Mouse (Mus musculus) liver, adult 2 months (tissue): ENCODE results near the gene Rasip1. TPM values are rescaled to one million over a fixed set of nuclear protein-coding genes. Genes with fewer than 3 reads are reported as not detected.
A peak's percentile ranks its signal among the peaks of the same experiment; 100 is the strongest.

Source experiments
- DNase-seq: peaks from one replicate; pipeline ENCODE4 v3.0.0-alpha.2; 2011; ENCODE audit warnings: low read depth, low spot score; ENCODE audit errors: extremely low read depth
- H3K27ac ChIP-seq: fragments of 200-500 bp; replicated peaks from 2 replicates; pipeline ENCODE4 v1.5.1; 2012; ENCODE audit warnings: low read depth, mild to moderate bottlenecking, control low read depth, inconsistent platforms, low read length; ENCODE audit not compliant: insufficient read depth
- H3K27me3 ChIP-seq: fragments of 200-500 bp; 2 replicates; pipeline ENCODE4 v1.6.1; 2012; ENCODE audit warnings: mild to moderate bottlenecking, moderate library complexity, low read length, inconsistent platforms; ENCODE audit not compliant: control insufficient read depth, insufficient read depth
- H3K36me3 ChIP-seq: fragments of 200-500 bp; 2 replicates; pipeline ENCODE4 v1.6.1; 2012; ENCODE audit warnings: low read length, inconsistent platforms; ENCODE audit not compliant: control insufficient read depth, insufficient read depth
- H3K4me1 ChIP-seq: fragments of 200-500 bp; 2 replicates; pipeline ENCODE4 v1.6.1; 2011; ENCODE audit warnings: low read length; ENCODE audit not compliant: control insufficient read depth, insufficient read depth
- H3K4me3 ChIP-seq: fragments of 200-500 bp; 2 replicates; pipeline ENCODE4 v1.5.1; 2011; ENCODE audit warnings: low read depth, mild to moderate bottlenecking, control low read depth, low read length, moderate library complexity; ENCODE audit not compliant: insufficient read depth
- H3K79me2 ChIP-seq: fragments of 200-500 bp; 2 replicates; pipeline ENCODE4 v1.6.1; 2012; ENCODE audit warnings: inconsistent platforms, mild to moderate bottlenecking, low read length, moderate library complexity; ENCODE audit not compliant: control insufficient read depth, insufficient read depth
- H3K9ac ChIP-seq: fragments of 200-500 bp; 2 replicates; pipeline ENCODE4 v1.6.1; 2012; ENCODE audit warnings: low read depth, mild to moderate bottlenecking, control low read depth, inconsistent platforms, low read length
- CTCF ChIP-seq: fragments of 200-500 bp; IDR thresholded peaks from 2 replicates; pipeline ENCODE4 v1.5.1; 2011; ENCODE audit warnings: low read depth, low read length, control low read depth
- POLR2A ChIP-seq: fragments of 200-500 bp; IDR thresholded peaks from 2 replicates; pipeline ENCODE4 v1.6.1; 2011; ENCODE audit warnings: low read length, control low read depth; ENCODE audit not compliant: insufficient read depth; ENCODE audit errors: extremely low read depth
- WGBS: fragments of 180-500 bp; shearing (Covaris S2); methylation state at CpG from one replicate; pipeline ENCODE4 v1.1.7; 2018; 5-methylcytosine and 5-hydroxymethylcytosine counted together
- polyA plus RNA-seq: library from polyadenylated mRNA; depleted of rRNA; stranded (reverse); fragments of >200 nt; gene quantifications from 2 replicates; pipeline ENCODE4 v1.2.3, GENCODE M21; 2012
- total RNA-seq: library from RNA; depleted of rRNA; stranded (reverse); fragments of >200 nt; gene quantifications from 2 replicates; pipeline ENCODE4 v1.2.3, GENCODE M21; 2014

Rasip1 gene
- total and polyA plus RNA-seq, 2 experiments = 2.3 to 5.1 TPM

DNA sequence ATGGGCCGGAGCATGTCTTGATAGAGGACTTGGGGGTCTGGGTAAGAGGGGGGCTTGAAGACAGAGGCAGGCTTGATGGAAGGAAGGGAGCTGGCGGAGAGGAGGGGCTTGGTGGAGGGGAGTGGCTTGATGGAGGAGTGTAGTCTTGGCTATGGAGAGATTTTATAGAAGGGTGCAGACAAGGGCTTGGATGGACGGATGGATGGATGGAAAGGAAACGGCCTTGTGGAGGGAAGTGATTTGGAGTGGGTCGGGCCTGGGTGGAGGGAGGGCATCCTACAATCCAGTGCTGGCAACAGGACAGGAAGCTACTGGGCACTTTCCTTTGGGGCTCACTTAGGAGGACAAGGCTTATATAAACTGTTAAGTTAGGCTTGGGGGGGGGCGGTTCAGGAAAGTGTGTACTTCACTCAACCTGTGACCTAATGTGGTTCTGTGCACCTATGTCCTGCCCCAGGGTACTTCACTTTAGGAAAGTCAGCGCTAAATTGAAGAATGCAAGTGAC, 664 bp upstream of the Rasip1 start:
- H3K9ac ChIP-seq = no peak overlapping the region; the same call in 1 of the 2 replicates
- H3K79me2 ChIP-seq = no peaks in the 10 kb centered on the region
- no peaks in the 10 kb centered on the region for H3K27me3 ChIP-seq
- 89% methylated on average over 7 of the region's 7 CpGs for WGBS
- no peak overlapping the region; the same call in 1 of the 2 replicates for H3K4me3 ChIP-seq
- H3K4me1 ChIP-seq = no peaks in the 10 kb centered on the region
- no peak for TF ChIP-seq POLR2A
- TF ChIP-seq CTCF = no peak
- peak overlapping the region; percentile 52 for H3K27ac ChIP-seq
- no peaks in the 10 kb centered on the region for H3K36me3 ChIP-seq
- no peak for DNase-seq

DNA sequence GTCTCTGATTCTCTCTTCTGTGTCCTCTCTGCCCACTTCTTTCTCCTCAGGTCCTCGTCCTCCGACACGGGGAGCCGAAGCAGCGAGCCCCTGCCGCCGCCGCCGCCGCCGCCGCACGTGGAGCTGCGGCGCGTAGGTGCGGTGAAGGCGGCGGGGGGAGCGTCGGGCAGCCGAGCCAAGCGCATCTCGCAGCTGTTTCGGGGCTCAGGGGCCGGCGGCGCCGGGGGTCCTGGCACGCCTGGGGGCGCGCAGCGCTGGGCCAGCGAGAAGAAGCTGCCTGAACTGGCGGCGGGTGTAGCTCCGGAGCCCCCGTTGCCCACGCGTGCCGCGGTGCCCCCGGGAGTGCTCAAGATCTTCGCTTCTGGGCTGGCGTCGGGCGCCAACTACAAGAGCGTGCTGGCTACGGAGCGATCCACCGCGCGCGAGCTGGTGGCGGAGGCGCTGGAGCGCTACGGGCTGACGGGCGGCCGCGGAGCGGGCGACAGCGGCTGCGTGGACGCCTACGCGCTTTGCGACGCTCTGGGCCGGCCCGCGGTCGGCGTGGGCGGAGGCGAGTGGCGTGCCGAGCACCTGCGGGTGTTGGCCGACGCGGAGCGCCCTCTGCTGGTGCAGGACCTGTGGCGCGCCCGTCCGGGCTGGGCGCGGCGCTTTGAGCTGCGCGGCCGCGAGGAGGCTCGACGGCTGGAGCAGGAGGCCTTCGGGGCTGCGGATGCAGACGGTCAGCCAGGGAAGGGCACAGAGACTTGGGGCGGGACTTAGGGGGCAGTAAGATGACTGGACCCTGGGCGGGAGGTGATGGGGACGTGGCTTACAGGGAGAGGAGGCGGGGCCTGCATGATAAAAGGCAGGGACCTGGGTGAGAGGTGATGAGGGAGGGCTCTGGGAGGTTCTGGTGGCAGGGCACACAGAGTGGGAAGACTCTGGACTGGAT, 1.3 kb downstream of the Rasip1 start:
- Histone ChIP-seq H3K4me1 (no peaks in the 10 kb centered on the region), H3K4me3 (peak overlapping the region; percentile 81), H3K36me3 (no peaks in the 10 kb centered on the region), H3K9ac (peak overlapping the region; percentile 96), H3K27me3 (peaks cover 5% of the 10 kb centered on the region; the same call in 1 of the 2 replicates), H3K79me2 (no peaks in the 10 kb centered on the region), H3K27ac (peak overlapping the region; percentile 29)
- TF ChIP-seq POLR2A (0 out of 2 replicates have a peak, but pooled peaks have one; percentile 39), CTCF (peak; percentile 89)
- DNase-seq = peak; percentile 58
- 1% methylated on average over 89 of the region's 105 CpGs for WGBS

DNA sequence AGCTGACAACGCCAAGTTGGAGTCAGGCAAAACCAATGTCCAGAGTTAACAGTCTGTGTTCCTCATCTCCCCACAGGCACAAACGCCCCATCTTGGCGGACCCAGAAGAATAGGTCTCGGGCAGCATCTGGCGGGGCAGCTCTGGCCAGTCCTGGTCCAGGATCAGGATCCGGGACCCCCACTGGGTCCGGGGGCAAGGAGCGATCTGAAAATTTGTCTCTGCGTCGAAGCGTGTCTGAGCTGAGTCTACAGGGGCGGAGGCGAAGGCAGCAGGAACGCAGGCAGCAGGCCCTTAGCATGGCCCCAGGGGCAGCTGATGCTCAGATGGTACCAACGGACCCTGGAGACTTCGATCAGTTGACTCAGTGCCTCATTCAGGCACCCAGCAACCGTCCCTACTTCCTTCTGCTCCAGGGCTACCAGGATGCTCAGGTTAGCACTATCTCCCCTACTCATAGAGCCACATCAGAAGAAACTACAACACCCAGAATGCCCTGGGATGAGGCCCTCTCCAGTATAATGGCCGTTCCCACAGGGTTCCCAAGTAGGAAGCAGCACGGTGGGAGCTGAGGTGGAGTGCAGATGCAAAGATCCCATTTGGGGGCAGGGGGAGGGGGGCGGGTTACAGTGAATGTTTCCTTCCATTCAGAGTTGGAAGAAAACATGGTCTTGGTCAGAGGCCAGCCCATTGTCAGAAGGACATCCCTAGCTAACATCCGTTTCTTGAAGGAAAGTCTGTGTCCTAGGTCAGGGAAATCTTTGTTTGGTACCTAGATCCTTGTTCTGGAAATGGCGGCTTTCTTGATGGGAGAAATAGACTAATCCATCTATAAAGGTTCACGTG, 3.0 kb downstream of the Rasip1 start:
- no peak overlapping the region for H3K9ac ChIP-seq
- H3K27ac ChIP-seq = no peak overlapping the region
- no peaks in the 10 kb centered on the region for H3K36me3 ChIP-seq
- no peak overlapping the region for H3K4me3 ChIP-seq
- no peak for TF ChIP-seq POLR2A
- TF ChIP-seq CTCF = no peak
- 0 out of 2 replicates have a peak, but pooled peaks cover 2% of the 10 kb centered on the region for H3K4me1 ChIP-seq
- no peak for DNase-seq
- H3K27me3 ChIP-seq = peaks cover 5% of the 10 kb centered on the region; the same call in 1 of the 2 replicates
- WGBS = 81% methylated on average over 23 of the region's 23 CpGs
- H3K79me2 ChIP-seq = no peaks in the 10 kb centered on the region

DNA sequence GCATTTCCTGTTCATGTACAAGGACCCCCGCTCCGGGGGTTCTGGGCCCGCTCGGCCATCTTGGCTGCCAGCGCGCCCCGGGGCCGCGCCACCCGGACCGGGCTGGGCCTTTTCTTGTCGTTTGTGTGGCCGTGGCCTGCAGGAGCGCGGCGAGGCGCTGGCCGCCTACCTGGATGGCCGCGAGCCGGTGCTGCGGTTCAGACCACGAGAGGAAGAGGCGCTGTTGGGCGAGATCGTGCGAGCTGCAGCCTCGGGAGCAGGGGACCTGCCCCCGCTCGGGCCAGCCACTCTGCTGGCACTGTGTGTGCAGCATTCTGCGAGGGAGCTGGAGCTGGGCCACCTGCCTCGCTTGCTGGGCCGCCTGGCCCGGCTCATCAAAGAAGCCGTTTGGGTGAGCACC, 5.2 kb downstream of the Rasip1 start:
- 25% methylated on average over 35 of the region's 35 CpGs for whole genome bisulfite sequencing
- 0 out of 2 replicates have a peak, but pooled peaks cover 2% of the 10 kb centered on the region for H3K4me1 ChIP-seq
- H3K27ac ChIP-seq = no peak overlapping the region
- no peaks in the 10 kb centered on the region for H3K79me2 ChIP-seq
- TF ChIP-seq CTCF (peak; percentile 36; the same call in 1 of the 2 replicates), POLR2A (no peak)
- peaks cover 2% of the 10 kb centered on the region; the same call in 1 of the 2 replicates for H3K36me3 ChIP-seq
- H3K27me3 ChIP-seq = peaks cover 5% of the 10 kb centered on the region; the same call in 1 of the 2 replicates
- DNase-seq = no peak
- H3K9ac ChIP-seq = no peak overlapping the region
- no peak overlapping the region for H3K4me3 ChIP-seq

DNA sequence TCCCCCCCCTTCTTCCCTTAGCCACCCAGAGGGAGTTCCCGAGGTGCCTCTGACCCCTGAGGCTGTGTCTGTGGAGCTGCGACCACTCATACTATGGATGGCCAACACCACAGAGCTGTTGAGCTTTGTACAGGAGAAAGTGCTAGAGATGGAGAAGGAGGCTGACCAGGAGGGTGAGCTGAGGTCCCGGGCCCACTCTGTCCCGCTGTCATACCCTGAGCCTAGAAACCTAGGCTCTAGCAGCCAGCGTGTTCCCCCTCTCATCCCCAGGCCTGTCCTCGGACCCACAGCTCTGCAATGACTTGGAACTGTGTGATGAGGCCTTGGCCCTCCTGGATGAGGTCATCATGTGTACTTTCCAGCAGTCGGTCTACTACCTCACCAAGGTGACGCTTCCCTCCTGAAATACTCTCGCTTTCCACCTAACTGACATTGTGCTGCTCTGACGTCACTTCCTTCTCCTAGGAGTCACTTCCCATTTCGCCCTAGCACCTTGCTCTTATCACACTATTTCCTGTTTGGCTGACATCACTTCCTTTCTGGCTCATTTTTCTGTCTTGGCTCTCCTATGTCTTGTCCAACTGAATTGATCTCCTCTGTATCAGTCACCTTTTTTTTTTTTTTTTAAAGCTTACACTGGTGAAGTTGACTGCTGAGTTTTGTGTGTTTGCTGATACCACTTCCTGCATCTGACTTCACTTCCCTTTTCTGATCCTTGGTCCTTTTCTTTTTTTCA, 7.8 kb downstream of the Rasip1 start:
- H3K36me3 ChIP-seq = peaks cover 2% of the 10 kb centered on the region; the same call in 1 of the 2 replicates
- no peaks in the 10 kb centered on the region for H3K79me2 ChIP-seq
- peak overlapping the region; percentile 57 for H3K27ac ChIP-seq
- 0 out of 2 replicates have a peak, but pooled peaks cover 2% of the 10 kb centered on the region for H3K4me1 ChIP-seq
- DNase-seq = peak; percentile 32
- no peak overlapping the region for H3K4me3 ChIP-seq
- no peak overlapping the region for H3K9ac ChIP-seq
- peaks cover 5% of the 10 kb centered on the region; the same call in 1 of the 2 replicates for H3K27me3 ChIP-seq
- WGBS = 81% methylated on average over 11 of the region's 11 CpGs
- TF ChIP-seq CTCF (no peak), POLR2A (no peak)
